Mouse (Mus musculus): ENCODE results near the gene Ccl22. TPM values are rescaled to one million over a fixed set of nuclear protein-coding genes. Genes with fewer than 3 reads are reported as not detected.
A peak's percentile ranks its signal among the peaks of the same experiment; 100 is the strongest.

The Ccl22 gene
- total RNA-seq, 2 experiments from 2014 or later = 0.60 to 1.0 TPM

DNA sequence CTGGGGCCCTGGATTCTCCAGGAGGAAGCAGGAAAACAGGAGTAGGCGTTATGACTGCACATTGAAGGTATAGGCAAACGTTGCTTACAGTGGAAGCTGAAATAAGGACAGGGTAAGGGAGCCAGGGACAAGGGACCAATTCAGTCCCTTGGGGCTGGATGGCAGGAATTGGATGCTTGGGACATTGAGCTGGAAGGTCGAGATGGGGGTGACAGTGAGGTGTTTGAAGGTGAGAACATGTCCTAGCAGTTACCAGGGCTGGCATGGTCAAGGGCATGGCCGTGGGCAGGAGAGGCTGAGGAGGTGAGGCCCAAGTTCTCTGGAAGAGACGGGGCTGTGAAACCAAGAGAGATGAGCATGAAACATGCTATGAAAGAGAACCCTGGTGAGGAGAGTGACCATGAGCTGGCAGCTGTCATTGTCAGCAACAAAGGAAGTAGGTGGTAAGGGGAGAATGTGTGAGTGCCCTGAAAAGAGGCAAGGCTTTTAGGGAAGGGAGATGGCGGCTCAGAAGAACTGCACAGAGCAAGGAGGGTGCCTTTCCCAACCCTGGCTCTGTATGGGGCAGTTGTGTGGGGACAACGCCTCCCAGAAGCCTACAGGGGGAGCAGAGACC lies 10.5 kb upstream of the Ccl22 start:
- DNase-seq = no peak

DNA sequence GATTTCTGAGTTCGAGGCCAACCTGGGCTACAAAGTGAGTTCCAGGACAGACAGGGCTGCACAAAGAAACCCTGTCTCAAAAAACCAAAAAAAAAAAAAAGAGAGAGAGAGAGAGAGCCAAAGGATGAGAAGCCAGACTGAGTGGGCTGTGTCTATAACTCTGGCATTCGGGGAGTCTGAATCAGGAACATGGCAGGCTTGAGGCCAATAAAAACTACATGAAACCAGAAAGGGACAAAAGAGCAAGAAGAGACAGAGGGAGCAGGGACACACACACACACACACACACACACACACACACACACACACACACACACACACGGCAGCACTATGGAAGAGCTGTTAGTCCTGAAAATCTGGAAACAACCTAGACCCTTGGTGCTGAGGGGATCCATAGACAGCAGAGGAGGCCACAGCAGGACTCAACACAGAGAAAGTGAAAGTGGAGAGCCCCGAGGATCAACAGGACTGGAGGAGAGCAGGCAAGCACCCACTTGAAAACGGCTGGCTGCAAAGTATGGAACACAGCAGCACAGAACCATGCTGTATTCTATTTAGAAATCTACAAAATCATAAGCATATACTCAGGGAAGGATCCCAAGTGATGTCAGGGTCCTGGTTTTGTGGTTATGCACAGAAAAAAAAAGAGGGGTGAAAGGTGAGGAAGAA lies 9.8 kb upstream of the Ccl22 start:
- DNase-seq = peak; percentile 39

DNA sequence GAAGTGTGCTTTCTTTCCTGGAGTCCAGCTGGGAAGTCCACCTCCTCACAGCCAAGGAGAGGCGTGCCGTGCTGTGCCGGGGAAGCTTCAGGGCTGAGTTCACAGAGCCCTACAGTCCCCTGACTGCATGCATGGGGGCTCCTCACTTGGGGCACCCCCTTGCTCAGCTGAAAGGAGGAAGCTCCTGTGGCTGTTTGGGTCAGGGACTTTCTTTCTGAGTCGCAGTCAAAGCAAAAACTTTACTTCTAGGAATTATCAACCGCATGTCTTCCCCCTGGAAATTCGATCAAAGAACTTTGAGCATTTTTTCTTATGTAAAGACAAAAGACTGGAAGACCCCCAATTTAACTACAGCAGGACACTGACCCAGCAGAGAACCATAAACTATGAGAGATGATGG lies 5.6 kb upstream of the Ccl22 start:
- peak; percentile 22 for DNase-seq

DNA sequence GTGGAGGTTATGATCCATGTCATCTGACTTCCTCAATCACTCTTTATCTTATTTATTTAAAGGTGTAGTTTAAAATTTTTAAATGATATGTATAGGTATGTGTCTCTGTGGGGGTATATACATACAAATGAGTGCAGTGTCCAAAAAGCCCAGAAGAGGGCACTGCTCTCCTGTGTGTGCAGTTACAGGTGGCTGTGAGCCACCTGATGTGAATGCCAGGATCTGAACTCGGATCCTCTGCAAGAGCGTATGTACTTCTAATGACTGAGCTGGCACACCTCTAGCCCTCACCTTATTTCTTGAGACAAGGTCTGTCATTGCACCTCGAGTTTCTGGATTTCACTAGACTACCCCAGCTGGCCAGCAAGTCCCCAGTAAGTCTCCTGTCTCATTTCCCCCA lies 4.8 kb upstream of the Ccl22 start:
- no peak for DNase-seq

DNA sequence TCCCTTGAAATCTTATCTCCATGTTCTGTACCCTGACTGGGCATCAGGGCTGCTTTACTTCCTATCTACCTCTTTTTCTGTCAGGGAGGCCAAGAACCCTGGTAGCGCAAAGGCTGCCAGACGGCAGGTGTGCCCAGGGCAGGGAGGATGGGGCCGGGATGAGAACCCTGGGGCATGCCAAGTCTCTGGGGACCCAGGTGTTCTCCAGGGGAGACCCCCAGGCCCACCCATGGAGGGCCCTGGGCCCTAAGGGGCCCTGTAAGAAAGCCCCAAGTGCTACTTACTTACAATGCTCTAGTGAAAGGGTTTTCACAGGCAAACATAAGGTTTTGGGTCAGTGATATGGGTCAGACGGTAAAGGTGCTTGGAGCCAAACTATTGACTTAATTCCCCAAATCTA lies 3.7 kb upstream of the Ccl22 start:
- no peak for DNase-seq

DNA sequence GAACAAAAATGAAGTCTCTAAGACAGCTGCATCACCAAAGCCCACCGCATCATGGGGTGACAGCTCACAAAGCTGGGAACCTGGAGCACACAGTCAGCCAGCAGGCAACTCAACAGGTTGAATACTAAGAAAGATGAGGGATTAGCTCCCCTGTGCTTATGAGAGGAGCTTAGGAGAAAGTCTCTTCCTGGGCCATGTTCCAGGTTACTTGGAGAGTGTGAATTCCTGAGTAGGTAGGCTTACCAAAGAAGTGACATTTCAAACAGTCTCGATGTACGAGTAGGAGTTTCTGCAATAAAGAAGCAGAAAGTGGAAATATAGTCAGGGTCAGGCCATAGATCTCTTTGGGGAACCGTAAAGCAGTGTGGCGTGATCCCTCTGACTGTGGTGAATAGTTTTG lies 906 bp upstream of the Ccl22 start:
- no peak for DNase-seq

DNA sequence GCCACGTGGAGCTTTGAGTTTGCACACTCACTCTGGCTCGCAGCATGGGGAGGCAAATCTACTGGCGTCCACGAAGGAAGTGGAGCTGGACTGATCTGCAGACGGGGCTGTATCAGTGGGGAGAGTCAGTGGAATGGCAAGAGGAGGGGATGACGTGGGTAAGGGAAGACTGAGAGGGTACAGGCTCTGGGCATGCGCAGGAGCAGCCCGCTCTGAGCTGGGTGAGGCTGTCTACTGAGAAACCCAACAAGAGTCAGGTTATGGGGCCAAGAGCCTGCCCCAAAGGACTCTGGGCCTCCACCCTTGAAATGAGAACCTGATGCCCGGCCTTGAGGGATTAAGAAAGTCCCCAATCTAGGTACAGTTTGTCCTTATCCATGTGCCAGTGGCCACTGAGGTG lies 418 bp upstream of the Ccl22 start:
- DNase-seq = no peak

DNA sequence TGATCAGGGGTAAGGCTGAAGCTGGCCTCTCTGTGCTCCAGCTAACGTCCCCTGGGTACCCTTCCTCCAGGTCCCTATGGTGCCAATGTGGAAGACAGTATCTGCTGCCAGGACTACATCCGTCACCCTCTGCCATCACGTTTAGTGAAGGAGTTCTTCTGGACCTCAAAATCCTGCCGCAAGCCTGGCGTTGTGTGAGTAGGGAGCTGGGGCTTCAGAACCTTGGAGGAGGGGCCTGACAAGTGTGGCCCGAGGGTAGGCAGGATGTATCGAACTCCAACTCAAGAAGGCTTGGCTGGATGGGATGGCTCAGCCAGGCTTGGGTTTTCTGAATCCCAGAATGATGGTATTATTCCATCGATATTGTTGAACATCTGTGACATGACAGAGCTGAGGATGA lies 1.4 kb downstream of the Ccl22 start:
- DNase-seq = no peak

DNA sequence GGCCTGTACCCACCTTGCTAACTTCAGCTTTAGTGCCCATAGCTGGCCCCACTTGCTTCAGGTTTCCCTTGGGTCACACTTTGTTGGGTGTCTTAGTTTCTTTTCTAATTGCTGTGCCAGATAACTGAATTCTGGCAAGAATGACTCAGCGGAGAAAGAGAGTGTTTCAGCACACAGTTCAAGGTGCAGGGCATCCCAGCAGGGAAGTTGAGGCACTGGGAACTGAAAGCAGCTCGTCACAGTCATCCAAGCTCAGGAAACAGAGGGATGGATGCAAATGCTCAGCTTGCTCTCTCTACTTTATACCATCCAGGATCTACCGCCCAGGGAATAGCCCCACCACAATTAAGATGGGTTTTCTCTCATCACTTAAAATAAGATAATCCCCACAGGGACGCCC lies 3.0 kb downstream of the Ccl22 start:
- no peak for DNase-seq

DNA sequence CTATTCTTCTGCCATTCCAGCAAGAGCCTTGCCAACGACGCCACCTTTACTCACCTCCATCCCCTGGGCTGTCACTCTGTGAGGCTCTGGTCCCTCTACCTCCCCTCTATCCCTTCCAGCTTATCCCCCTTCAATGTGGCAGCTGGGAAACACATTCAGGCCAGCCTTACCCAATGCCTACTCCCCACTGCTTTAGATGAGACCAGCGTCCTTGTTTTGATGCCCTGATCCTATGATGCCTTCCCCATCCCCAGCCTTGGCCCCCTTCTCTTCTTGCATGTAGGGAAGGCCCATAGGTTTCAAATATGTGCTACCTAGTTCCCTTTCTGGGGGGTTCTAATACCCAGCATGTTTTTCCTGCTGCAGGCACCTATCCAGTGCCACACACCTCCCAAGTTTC lies 4.6 kb downstream of the Ccl22 start:
- no peak for DNase-seq

DNA sequence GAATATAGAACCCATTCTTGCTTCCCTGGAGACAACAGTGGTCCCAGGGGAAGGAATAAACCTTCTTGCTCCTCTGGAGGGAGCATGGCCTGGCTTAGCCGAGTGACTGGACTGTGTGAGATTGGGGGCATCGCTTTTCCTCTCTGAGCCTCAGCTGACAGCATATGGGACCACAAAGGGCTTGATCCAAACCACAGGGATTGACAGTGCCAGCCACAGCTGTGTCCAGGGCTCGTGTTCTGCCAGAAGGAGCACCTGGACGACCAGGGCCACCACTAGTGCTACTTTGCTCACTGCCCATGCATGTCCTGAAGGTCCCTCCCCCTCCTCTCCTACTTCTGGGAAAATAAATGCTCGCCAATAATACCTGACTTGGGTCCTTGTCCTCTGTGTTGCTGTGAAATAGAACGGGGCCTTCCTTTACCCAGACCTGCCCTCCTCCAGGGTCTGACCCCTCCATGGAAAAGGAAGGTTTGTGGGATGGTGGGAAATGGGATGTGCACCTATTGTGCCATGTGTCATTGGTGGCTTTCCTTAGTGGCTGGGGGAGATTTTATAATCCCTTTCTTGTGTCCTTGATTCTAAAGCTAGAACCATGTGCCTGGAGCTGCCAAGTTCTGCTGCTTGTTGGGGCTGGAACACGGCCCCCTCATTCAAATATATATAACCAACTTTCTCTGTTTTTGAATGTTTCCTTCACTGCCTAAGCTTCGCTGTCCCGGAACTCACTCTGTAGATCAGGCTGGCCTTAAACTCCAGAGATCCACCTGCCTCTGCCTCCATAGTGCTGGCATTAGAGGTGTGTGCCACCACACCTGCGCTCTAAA lies 5.8 kb downstream of the Ccl22 start:
- DNase-seq = no peak

DNA sequence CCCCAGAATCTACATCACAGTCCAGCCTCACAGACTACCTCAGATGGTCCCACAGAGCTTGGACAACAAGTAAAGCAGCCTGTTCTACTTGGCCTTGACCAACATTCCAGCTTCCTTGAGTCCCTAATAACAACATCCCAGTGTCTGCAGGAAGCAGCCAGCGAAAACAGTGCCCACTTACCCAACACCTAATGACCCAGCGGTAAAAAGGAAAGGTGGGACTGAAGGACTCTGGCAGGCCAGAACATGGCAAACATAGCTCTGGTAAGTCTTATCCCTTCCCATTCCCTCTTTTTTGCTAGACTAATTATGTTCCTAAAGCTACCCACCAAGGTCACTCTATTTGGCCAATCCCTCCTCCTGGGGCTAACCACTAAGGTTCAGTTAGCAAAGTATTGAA lies 8.6 kb downstream of the Ccl22 start:
- no peak for DNase-seq

DNA sequence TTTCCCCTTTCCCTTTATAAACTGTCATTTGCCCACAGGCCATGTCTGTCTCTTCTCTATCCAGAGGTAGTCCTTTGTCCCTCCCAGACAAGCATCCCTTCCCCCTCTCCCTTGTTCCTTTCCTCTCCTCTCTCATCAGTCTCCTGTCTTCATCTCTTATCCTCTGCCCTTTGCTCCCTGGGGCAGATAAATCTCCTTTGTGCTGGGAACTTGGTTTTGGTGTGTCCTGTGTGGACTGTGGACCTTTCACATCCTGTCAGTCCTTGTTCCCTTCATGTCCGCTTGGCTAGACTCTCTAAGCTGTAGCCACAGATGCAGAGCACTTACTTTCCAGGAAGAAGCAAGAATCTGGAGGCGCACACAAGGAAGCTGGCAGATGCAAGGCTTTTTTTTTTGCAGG lies 9.1 kb downstream of the Ccl22 start:
- DNase-seq = no peak

DNA sequence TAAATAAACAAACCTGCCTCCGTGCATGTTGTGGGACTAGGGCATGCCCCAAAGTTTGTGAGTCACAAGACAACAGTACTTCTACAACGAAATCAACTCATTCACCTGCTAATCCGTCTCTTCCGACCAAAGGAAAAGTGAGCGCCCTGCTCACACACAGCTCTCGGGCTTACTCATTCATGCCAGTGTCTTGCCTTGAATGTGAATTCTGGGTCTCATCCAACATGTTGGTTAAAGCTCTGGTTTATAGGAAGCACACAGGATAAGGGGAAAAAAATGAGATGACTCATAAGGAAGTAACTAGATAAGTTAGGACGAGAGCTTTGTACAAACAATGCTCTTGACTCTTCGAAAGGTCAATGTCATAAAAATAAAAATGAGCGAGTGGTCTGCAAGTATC lies 21.6 kb downstream of the Ccl22 start:
- DNase-seq = peak; percentile 24

DNA sequence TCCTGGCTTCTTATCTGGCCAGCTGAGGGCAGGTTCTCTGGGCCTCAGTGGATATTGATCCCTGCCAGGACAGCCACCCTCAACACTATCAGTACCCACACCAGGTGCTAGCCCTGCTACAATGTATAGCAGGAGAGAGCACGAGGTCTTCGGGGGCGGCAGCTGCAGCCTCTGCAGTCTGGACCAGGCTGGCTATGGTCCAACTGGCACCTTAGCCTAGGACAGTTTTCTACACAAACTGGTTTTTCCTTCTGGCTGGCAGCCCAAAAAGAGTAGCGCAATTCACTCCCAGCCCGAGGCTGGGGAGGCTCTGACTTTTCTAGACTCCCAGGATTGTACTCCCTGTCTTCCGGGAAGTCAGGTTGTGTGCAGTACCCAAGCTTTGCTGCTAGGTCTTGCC lies 25.6 kb downstream of the Ccl22 start:
- peak; percentile 77 for DNase-seq

DNA sequence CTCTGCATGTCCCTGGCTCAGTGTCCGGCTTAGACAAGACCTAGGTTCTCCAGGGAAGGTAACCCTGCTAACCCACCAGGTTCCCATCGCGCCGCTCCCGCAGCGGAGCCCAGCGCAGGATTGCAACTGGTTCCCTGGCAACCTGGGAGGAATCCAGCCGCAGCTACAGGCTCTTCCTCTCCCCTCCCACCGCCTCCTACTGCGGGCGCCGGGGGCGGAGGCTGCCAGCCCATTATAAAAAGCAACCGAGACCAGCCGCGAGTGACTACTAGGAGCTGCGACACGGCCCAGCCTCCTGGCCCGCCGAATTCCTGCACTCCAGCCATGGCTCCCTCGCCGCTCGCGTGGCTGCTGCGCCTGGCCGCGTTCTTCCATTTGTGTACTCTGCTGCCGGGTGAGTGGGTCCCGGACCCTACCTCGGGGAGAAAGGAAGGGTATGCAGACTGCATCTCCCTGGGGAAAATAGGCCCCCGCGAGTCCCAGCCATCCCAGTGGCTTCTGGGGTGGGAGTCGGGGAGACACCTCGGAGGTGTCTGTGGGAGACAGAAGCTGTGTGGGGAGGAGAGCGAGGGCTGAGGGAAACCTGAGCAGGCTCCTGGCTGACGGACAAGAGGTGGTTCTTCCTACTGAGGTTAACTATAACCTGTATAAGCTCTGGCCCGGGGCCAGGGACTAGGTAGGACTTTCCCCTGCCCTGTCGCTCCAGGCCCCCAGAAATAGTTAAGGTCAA lies 26.7 kb downstream of the Ccl22 start, which contains the start of gene Cx3cl1:
Gene Cx3cl1, plus strand, starts transcription at position 69 of the 730 bp plus-strand sequence.
- peak; percentile 89 for DNase-seq

DNA sequence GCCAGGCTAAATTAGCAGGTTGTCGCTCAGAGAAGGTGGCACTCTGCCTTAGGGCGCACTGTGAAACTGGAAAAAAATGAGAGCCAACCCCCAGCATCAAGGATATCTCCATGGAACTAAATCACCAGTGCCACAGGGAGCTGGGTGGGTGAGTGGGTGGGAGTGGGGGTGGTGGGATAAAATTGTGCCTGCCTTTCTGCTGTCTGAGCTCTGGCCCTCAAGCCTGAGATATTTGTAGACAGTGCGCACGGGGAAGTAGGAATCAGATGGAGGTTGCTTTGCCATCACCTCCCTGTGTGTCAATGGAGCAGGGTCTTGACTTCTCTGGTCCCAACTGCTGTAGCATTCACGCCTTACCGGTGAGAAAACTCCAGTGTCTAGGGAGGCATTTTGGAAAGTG lies 27.7 kb downstream of the Ccl22 start:
- DNase-seq = no peak

DNA sequence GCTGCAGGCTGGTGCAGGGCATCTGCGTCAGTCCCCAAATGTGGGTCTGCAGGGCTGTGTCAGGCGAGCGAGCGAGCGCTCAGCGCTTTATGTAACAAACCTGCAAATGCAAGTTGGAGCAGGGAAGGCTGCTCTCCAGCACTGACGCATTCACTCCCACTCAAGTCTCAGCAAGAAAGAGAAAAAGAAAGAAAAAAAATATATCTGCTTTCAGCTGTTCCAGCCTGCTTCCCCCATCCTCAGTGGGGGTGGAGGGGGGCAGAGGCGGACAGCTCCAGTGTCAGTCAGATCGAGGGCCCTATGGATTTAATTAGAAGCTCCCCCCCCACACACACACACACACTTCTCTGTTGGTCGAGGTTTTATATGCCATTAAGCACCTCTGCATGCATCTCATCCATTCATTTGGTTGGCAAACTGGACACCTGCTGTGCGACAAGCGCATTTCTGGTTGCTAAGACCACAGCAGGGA lies 28.3 kb downstream of the Ccl22 start:
- DNase-seq = no peak

DNA sequence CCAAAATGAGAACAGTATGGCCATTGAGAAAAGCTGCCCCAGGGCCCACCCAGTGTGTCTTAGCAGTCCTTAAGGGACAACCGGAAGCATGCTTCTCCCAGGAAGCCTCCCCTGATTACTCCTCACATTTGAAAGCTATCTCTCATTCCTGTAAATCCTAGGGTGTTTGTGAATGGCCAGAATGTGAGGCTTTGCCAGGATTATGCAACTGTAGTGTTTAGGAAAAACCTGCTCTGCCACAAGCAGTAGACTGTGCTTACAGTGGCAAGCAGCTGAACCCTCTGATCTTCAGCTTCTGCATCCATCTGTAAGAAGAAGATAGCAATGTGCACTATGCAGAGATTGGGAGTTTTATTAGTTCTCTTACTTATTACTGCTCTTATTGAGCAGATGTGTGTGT lies 29.2 kb downstream of the Ccl22 start:
- DNase-seq = no peak

DNA sequence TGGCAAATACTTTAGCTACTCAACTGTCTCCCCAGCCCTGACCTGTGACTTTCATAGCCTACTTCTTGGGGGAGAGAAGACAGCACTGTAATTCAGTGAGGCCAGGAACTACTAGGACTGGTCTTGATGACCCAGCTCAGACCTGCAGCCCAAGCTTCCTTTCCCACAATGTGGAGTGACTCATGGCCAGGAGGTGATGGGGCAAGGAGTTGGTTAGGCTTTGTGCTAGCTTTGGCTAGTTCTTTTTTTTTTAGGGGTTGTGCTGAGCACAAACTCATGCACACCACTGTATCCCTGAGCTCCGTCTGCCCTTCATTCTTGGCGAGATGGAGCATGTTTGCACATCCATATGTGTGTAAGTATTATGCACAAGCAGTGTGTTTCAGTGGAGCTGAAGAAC lies 31.0 kb downstream of the Ccl22 start:
- DNase-seq = no peak

DNA sequence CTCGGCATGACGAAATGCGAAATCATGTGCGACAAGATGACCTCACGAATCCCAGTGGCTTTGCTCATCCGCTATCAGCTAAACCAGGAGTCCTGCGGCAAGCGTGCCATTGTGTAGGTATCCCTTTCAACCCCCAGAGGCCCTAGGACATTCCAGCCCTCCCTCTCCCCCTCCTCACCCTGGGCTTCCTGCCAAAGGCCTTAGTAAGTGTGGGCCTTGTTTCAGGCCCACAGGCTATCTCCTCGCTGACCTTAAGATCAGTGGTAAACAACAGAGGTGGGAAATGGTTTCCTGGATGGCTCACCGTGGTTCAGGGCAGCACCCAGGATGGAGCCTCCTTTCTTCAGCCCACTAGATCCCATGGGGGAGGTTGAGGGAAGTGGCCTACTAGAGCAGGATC lies 32.6 kb downstream of the Ccl22 start:
- DNase-seq = no peak

DNA sequence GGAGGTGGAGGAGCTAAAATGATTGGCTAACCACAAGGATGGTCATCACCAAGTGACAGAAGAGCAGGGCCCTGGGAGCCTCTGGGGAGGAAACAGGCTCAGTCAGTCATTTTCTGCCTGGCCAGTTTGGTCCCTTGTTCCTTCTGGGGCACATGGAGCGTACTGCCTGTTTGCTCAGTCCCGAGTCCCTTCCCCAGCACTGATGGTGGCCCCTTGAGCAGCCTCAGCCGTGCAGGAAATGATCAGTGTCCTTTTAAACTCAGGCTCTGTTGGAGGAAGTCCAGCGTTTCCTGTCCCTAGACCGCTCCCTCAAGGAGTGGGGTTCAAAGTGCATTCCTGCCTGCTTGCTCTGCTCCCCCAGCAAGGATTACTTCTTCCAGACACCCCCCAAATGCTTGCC lies 33.1 kb downstream of the Ccl22 start:
- DNase-seq = no peak

All from adrenal gland, postnatal 10 days (tissue).